Mouse (Mus musculus): ENCODE results near the gene Rbfox1. TPM values are rescaled to one million over a fixed set of nuclear protein-coding genes. Genes with fewer than 3 reads are reported as not detected.

Rbfox1 gene
- polyA plus RNA-seq, 1 experiment: not detected

DNA sequence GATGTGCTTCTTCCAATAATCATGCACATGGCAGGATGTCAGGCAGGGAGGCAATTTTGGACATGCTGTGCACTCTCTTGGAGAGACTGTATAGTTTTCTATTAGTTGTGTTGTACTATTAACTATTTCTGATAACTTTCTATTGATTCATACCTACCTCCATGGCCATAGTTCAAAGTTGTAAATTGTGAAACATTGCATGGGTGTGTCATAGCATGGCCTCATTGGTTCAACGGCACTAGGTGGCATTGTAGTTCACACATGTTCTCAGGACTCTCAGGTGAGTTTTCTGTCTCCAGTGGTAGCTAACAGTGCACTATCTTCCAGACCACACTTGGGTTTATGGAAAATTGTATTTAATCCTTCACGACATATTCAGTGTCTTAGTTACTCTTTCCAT is 699.5 kb downstream of the Rbfox1 start:
- TF ChIP-seq CTCF (IDR thresholded peaks at IDR 0.05; ENCODE audit: control insufficient read depth, insufficient read depth, low read length) (no peak), POLR2A (IDR thresholded peaks at IDR 0.05; ENCODE audit: borderline replicate concordance, control insufficient read depth, low read depth, low read length) (no peak)
- Histone ChIP-seq H3K27ac (ENCODE audit: control insufficient read depth, insufficient read depth, low read depth, low read length, poor library complexity) (no peak overlapping the region), H3K4me3 (replicated peaks; ENCODE audit: control insufficient read depth, low read depth, low read length) (no peak overlapping the region), H3K4me1 (ENCODE audit: control insufficient read depth, insufficient read depth, low read length) (no peaks in the 10 kb centered on the region)
- WGBS: 75% methylated on average over 2 of the region's 2 CpGs

DNA sequence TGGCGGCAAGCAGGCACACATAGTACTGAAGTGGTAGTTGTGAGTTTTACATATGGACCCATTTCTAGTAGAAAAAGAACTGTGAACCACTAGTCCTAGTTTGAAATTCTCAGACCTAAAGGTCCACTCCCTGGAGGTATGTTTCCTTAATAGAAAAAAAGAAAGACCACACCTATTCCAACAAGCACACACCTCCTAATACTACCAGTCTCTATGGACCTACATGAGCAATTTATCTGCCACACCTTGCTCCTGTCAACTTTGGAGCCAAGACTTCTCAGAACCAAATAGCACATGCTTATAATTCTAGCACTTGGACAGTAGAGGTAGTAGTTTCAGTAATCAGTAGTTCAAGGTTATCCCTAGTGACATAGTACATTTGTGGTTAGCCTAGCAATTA is 700.0 kb downstream of the Rbfox1 start:
- Histone ChIP-seq H3K4me1 (ENCODE audit: control insufficient read depth, insufficient read depth, low read length) (no peaks in the 10 kb centered on the region), H3K27ac (ENCODE audit: control insufficient read depth, insufficient read depth, low read depth, low read length, poor library complexity) (no peak overlapping the region), H3K4me3 (replicated peaks; ENCODE audit: control insufficient read depth, low read depth, low read length) (no peak overlapping the region)
- WGBS: 95% methylated on average over 1 of the region's 1 CpGs
- TF ChIP-seq POLR2A (IDR thresholded peaks at IDR 0.05; ENCODE audit: borderline replicate concordance, control insufficient read depth, low read depth, low read length): no peak
- TF ChIP-seq CTCF (IDR thresholded peaks at IDR 0.05; ENCODE audit: control insufficient read depth, insufficient read depth, low read length): no peak

DNA sequence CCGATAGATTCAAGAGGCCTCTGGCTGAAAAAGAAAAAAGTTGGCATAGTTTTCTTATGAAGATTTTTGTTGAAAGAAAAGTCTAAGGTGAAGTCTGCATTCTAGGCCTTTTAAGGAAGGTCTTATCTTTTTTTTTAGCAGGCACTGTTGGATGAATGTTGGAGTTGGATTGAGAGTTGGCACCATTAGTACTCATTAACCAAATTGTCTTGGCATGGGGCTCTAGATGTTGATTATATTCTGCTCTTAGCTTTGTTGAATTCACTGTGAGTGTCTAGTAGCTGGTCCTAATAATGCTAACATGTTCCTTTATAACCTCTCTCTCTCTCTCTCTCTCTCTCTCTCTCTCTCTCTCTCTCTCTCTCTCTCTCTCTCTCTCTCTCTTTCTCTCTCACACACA is 731.4 kb downstream of the Rbfox1 start:
- Histone ChIP-seq H3K4me1 (ENCODE audit: control insufficient read depth, insufficient read depth, low read length) (no peaks in the 10 kb centered on the region), H3K4me3 (replicated peaks; ENCODE audit: control insufficient read depth, low read depth, low read length) (no peak overlapping the region), H3K27ac (ENCODE audit: control insufficient read depth, insufficient read depth, low read depth, low read length, poor library complexity) (no peak overlapping the region)
- no peak for TF ChIP-seq CTCF (IDR thresholded peaks at IDR 0.05; ENCODE audit: control insufficient read depth, insufficient read depth, low read length)
- TF ChIP-seq POLR2A (IDR thresholded peaks at IDR 0.05; ENCODE audit: borderline replicate concordance, control insufficient read depth, low read depth, low read length): no peak
- WGBS: 63% methylated on average over 1 of the region's 1 CpGs

DNA sequence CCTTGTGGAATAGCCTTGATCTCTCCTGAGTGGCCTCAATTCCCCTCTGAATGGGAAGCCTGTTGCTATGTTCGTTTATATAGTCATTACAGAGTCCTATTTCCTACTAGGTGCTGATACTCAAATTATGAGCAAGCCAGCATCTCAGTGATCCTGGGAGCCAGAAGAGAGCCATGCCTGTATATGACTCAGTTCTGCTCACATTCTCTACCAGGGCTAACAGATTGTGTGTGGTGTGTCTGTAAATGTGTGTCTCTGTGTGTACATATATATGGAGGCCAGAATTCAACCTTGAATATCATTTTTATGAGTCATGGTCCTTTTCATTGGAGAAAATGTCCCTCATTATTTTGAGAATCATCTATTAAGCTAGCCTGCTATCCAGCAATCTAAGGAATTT is 755.2 kb downstream of the Rbfox1 start:
- Histone ChIP-seq H3K4me1 (ENCODE audit: control insufficient read depth, insufficient read depth, low read length) (no peaks in the 10 kb centered on the region), H3K4me3 (replicated peaks; ENCODE audit: control insufficient read depth, low read depth, low read length) (no peak overlapping the region), H3K27ac (ENCODE audit: control insufficient read depth, insufficient read depth, low read depth, low read length, poor library complexity) (no peak overlapping the region)
- 49% methylated on average over 1 of the region's 1 CpGs for WGBS
- no peak for TF ChIP-seq CTCF (IDR thresholded peaks at IDR 0.05; ENCODE audit: control insufficient read depth, insufficient read depth, low read length)
- TF ChIP-seq POLR2A (IDR thresholded peaks at IDR 0.05; ENCODE audit: borderline replicate concordance, control insufficient read depth, low read depth, low read length): no peak

GRCm38 (mm10) chr16:6646941-6647340 is 761.8 kb downstream of the Rbfox1 start:
- H3K27ac ChIP-seq (ENCODE audit: control insufficient read depth, insufficient read depth, low read depth, low read length, poor library complexity): no peak overlapping the region
- H3K4me3 ChIP-seq (replicated peaks; ENCODE audit: control insufficient read depth, low read depth, low read length): no peak overlapping the region
- 76% methylated on average over 5 of the region's 5 CpGs for WGBS
- TF ChIP-seq POLR2A (IDR thresholded peaks at IDR 0.05; ENCODE audit: borderline replicate concordance, control insufficient read depth, low read depth, low read length) (no peak), CTCF (IDR thresholded peaks at IDR 0.05; ENCODE audit: control insufficient read depth, insufficient read depth, low read length) (no peak)
- H3K4me1 ChIP-seq (ENCODE audit: control insufficient read depth, insufficient read depth, low read length): no peaks in the 10 kb centered on the region

GRCm38 (mm10) chr16:6648753-6649152 is 763.6 kb downstream of the Rbfox1 start:
- Histone ChIP-seq H3K4me1 (ENCODE audit: control insufficient read depth, insufficient read depth, low read length) (no peaks in the 10 kb centered on the region), H3K27ac (ENCODE audit: control insufficient read depth, insufficient read depth, low read depth, low read length, poor library complexity) (no peak overlapping the region), H3K4me3 (replicated peaks; ENCODE audit: control insufficient read depth, low read depth, low read length) (no peak overlapping the region)
- TF ChIP-seq POLR2A (IDR thresholded peaks at IDR 0.05; ENCODE audit: borderline replicate concordance, control insufficient read depth, low read depth, low read length): no peak
- TF ChIP-seq CTCF (IDR thresholded peaks at IDR 0.05; ENCODE audit: control insufficient read depth, insufficient read depth, low read length): no peak
- WGBS: 71% methylated on average over 1 of the region's 1 CpGs

- no peak overlapping the region for H3K27ac ChIP-seq (ENCODE audit: control insufficient read depth, insufficient read depth, low read depth, low read length, poor library complexity)
- no peak overlapping the region for H3K4me3 ChIP-seq (replicated peaks; ENCODE audit: control insufficient read depth, low read depth, low read length)
- no peaks in the 10 kb centered on the region for H3K4me1 ChIP-seq (ENCODE audit: control insufficient read depth, insufficient read depth, low read length)
- WGBS: 62% methylated on average over 2 of the region's 2 CpGs
- TF ChIP-seq CTCF (IDR thresholded peaks at IDR 0.05; ENCODE audit: control insufficient read depth, insufficient read depth, low read length) (no peak), POLR2A (IDR thresholded peaks at IDR 0.05; ENCODE audit: borderline replicate concordance, control insufficient read depth, low read depth, low read length) (no peak)
Measured at GRCm38 (mm10) chr16:6658594-6658993, 773.4 kb downstream of the Rbfox1 start.

DNA sequence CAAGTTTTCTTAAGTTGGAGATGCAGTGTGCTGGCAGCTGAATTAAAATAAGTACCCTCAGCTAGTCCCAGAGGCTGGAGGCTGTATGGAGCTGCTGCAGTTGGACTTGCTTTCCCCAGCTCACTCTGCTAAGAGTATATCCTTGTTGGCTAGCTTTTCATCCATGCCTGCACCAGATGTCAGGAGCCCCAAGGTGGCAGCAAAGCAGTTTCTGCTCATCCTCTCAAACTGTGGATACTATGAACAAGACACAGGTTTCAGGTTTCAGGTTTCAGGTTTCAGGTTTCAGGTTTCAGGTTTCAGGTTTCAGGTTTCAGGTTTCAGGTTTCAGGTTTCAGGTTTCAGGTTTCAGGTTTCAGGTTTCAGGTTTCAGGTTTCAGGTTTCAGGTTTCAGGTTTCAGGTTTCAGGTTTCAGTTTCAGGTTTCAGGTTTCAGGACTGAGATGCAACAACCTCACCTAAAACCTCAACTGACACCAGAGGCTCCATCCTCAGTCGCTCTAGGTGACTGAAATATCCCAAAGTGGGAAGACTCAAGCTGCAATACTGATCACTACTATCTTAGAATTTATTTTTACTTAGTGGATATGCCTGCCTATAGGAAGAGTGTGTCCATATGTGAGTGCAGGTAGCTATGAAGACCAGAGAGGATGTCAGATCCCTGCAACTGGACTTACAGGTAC is 801.1 kb downstream of the Rbfox1 start:
- TF ChIP-seq CTCF (IDR thresholded peaks at IDR 0.05; ENCODE audit: control insufficient read depth, insufficient read depth, low read length) (no peak), POLR2A (IDR thresholded peaks at IDR 0.05; ENCODE audit: borderline replicate concordance, control insufficient read depth, low read depth, low read length) (no peak)
- no peak overlapping the region for H3K4me3 ChIP-seq (replicated peaks; ENCODE audit: control insufficient read depth, low read depth, low read length)
- WGBS: 79% methylated on average over 1 of the region's 1 CpGs
- H3K27ac ChIP-seq (ENCODE audit: control insufficient read depth, insufficient read depth, low read depth, low read length, poor library complexity): no peak overlapping the region
- no peaks in the 10 kb centered on the region for H3K4me1 ChIP-seq (ENCODE audit: control insufficient read depth, insufficient read depth, low read length)

DNA sequence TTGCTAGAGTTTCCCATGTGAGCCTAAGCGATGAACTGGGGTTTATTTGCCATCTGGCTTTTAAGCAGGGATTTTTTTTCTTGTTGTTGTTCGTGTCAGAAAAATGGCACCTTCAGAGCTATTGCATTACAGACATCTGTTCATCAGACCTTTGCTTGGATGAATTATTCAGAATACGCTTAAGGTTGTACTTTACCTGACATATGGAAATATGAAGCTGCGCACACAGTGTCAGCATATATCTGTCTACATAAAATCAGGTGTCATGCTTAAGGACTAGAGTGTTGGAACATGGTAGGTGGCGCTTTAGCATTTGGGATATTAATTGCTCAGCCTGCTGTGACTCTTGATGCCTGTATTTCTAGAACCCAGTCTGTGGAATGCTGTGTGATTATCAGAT is 819.7 kb downstream of the Rbfox1 start:
- Histone ChIP-seq H3K4me3 (replicated peaks; ENCODE audit: control insufficient read depth, low read depth, low read length) (no peak overlapping the region), H3K27ac (ENCODE audit: control insufficient read depth, insufficient read depth, low read depth, low read length, poor library complexity) (no peak overlapping the region), H3K4me1 (ENCODE audit: control insufficient read depth, insufficient read depth, low read length) (no peaks in the 10 kb centered on the region)
- no peak for TF ChIP-seq POLR2A (IDR thresholded peaks at IDR 0.05; ENCODE audit: borderline replicate concordance, control insufficient read depth, low read depth, low read length)
- TF ChIP-seq CTCF (IDR thresholded peaks at IDR 0.05; ENCODE audit: control insufficient read depth, insufficient read depth, low read length): no peak
- 84% methylated on average over 5 of the region's 5 CpGs for WGBS

Measured in bone marrow, adult 2 months (tissue).